Mouse (Mus musculus) embryonic facial prominence, embryonic 13.5 days (tissue): Measurements from ENCODE around the gene Lpcat1. TPM values are rescaled to one million over a fixed set of nuclear protein-coding genes. Genes with fewer than 3 reads are reported as not detected.

Experiments
- ATAC-seq: fragments of 200-750 bp; cut with Nextera tagmentation; 2 replicates; pipeline ENCODE4 v1.8.0; 2017; ENCODE audit warnings: low read depth; ENCODE audit not compliant: insufficient number of reproducible peaks, insufficient read depth, low FRiP score, low TSS enrichment
- H3K27ac ChIP-seq: fragments of 300-500 bp; sonication (generic); 2 replicates; pipeline ENCODE4 v1.5.1; 2015; ENCODE audit warnings: moderate library complexity, mild to moderate bottlenecking, inconsistent platforms
- H3K27me3 ChIP-seq: fragments of 300-500 bp; sonication (generic); 2 replicates; pipeline ENCODE4 v1.6.1; 2015; ENCODE audit warnings: mild to moderate bottlenecking, inconsistent platforms
- H3K36me3 ChIP-seq: fragments of 300-500 bp; sonication (generic); 2 replicates; pipeline ENCODE4 v1.6.1; 2015; ENCODE audit warnings: mild to moderate bottlenecking, inconsistent platforms
- H3K4me1 ChIP-seq: fragments of 300-500 bp; sonication (generic); 2 replicates; pipeline ENCODE4 v1.6.1; 2015; ENCODE audit warnings: inconsistent platforms
- H3K4me2 ChIP-seq: fragments of 300-500 bp; sonication (generic); 2 replicates; pipeline ENCODE4 v1.6.1; 2015; ENCODE audit warnings: moderate library complexity, mild to moderate bottlenecking, inconsistent platforms
- H3K4me3 ChIP-seq: fragments of 300-500 bp; sonication (generic); 2 replicates; pipeline ENCODE4 v1.5.1; 2015; ENCODE audit warnings: mild to moderate bottlenecking, inconsistent platforms
- H3K9ac ChIP-seq: fragments of 300-500 bp; sonication (generic); 2 replicates; pipeline ENCODE4 v1.6.1; 2015; ENCODE audit warnings: mild to moderate bottlenecking, inconsistent platforms
- H3K9me3 ChIP-seq: fragments of 300-500 bp; sonication (generic); 2 replicates; pipeline ENCODE4 v1.6.1; 2016; ENCODE audit warnings: inconsistent platforms
- WGBS: fragments of 180-500 bp; shearing (Covaris S2); methylation state at CpG from one replicate; pipeline ENCODE4 v1.1.7; 2015; ENCODE audit warnings: mixed read lengths; 5-methylcytosine and 5-hydroxymethylcytosine counted together
- polyA plus RNA-seq: library from polyadenylated mRNA; unstranded; fragments of >200 nt; fragmentation: Nextera tagmentation; extraction: Ambion mirVana; gene quantifications from 2 replicates; pipeline ENCODE4 v1.2.1, GENCODE M21; 2015

Lpcat1 gene
- polyA plus RNA-seq, 1 experiment from 2014 or later = 44.5 TPM

DNA sequence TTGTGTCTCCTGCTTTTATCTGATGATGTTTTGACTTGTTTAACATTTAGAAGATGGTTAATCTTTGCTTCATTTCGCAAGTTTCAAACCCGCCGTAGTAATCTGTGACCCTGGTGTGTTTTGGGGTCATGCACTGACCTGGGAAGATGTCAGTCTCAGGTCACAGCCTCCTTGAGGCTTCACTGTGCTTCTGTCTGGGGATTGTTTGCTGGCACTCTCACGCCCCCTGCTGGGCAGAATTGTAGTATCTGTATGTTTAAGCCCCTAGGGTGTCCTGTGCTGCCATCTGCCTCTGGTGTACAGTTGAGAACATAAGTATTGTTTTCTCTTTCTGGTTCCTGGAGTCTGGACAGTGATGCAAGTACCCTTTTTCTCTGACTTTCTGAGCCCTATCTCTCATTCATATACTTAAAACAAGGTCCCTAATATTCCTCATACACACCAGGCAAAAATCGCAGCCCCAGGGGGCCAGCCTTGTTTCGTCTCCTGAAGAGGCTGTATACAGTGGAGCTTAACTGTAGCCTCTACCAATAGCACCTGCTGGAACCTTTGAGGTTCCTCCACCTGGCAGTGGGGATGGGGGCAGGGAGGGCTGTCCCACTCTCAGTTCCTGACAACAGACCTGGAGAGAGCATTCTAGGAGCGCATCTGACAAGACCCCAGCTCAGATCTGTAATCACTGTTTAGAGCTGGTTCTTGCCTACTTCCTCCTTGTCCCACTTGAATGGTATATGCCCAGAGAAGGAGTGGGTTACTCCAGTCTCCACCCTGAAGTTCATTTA, 38.9 kb downstream of the Lpcat1 start:
- ATAC-seq = no peak
- H3K27me3 ChIP-seq = no peaks in the 10 kb centered on the region
- H3K27ac ChIP-seq = no peak overlapping the region
- WGBS = 55% methylated on average over 7 of the region's 7 CpGs
- no peak overlapping the region for H3K4me3 ChIP-seq
- H3K9ac ChIP-seq = no peak overlapping the region
- H3K9me3 ChIP-seq = no peaks in the 10 kb centered on the region
- no peak overlapping the region for H3K4me2 ChIP-seq
- no peaks in the 10 kb centered on the region for H3K4me1 ChIP-seq
- peaks cover 68% of the 10 kb centered on the region for H3K36me3 ChIP-seq

GRCm38 (mm10) chr13:73508817-73509550, 42.0 kb downstream of the Lpcat1 start:
- Histone ChIP-seq H3K9me3 (no peaks in the 10 kb centered on the region), H3K27me3 (no peaks in the 10 kb centered on the region), H3K4me2 (no peak overlapping the region), H3K27ac (no peak overlapping the region), H3K9ac (no peak overlapping the region), H3K4me3 (no peak overlapping the region), H3K36me3 (peaks cover 74% of the 10 kb centered on the region), H3K4me1 (no peaks in the 10 kb centered on the region)
- 82% methylated on average over 8 of the region's 8 CpGs for WGBS
- ATAC-seq = no peak

DNA sequence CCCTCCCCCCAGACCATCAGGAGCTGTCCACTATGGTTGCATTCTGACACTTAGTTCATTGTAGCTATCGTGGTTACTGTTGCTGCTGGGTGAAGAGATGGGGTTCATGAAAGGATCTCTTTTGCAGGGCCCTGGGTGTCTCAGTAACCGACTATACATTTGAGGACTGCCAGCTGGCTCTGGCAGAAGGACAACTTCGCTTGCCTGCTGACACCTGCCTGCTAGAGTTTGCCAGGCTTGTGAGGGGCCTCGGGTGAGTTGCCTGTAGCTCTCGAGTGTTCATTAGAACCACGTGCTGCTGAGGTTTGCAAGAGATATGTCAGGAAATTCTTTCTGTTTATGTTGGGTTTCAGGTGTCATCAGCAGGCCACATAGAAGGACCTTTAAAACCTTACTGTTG, 42.9 kb downstream of the Lpcat1 start:
- 65% methylated on average over 6 of the region's 6 CpGs for WGBS

DNA sequence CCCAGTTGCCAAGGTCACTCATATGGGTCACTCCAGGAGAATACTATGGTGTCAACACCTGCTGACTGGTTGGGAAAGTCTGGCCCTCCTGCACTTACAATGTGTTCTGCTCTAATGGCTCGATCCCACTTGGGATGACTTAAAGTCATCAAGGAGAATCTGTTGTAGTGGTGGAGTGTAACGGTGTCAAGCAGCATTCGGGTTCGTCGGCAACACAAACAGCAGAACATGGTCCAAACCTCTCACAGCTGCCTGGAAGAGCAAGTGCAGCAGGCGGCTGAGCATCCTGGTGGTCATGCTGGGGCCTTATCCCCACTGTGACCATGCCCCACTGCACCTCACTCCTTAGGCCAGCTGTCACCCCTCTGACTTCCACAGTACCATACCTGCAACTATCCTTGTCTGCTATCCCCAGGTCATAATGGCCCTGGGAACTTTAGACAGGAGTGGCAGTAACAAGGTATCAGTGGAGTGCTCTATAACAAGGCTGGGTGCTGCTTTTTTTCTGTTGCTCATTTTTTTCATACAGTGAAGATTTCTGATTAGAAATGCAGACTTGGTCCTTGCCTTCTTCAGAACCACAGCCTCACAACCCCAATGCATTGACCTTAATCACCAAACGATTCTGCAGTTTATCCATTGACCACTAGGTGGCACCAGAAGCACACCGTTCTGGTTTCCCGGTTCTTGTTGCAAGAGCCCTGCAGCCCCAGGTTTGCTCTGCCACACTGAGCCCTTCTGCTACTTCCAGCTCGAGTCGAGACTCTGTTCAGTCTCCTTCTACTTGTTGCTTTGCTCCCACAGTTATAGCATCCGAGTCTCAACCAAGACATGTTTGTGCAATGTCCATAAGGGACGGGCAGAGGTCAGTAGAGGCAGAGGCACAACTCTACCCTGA, 46.0 kb downstream of the Lpcat1 start:
- no peaks in the 10 kb centered on the region for H3K9me3 ChIP-seq
- no peak for ATAC-seq
- WGBS = 58% methylated on average over 13 of the region's 13 CpGs
- H3K36me3 ChIP-seq = peaks cover 85% of the 10 kb centered on the region
- no peak overlapping the region for H3K4me3 ChIP-seq
- no peak overlapping the region for H3K4me2 ChIP-seq
- H3K4me1 ChIP-seq = no peaks in the 10 kb centered on the region
- no peak overlapping the region for H3K27ac ChIP-seq
- no peaks in the 10 kb centered on the region for H3K27me3 ChIP-seq
- no peak overlapping the region for H3K9ac ChIP-seq

More for the DNA sequence above, 42.9 kb downstream of the Lpcat1 start:
- no peaks in the 10 kb centered on the region for H3K9me3 ChIP-seq
- no peak overlapping the region for H3K27ac ChIP-seq
- H3K4me1 ChIP-seq = no peaks in the 10 kb centered on the region
- H3K27me3 ChIP-seq = no peaks in the 10 kb centered on the region
- no peak overlapping the region for H3K4me3 ChIP-seq
- H3K9ac ChIP-seq = no peak overlapping the region
- ATAC-seq = no peak
- no peak overlapping the region for H3K4me2 ChIP-seq
- H3K36me3 ChIP-seq = peaks cover 80% of the 10 kb centered on the region

DNA sequence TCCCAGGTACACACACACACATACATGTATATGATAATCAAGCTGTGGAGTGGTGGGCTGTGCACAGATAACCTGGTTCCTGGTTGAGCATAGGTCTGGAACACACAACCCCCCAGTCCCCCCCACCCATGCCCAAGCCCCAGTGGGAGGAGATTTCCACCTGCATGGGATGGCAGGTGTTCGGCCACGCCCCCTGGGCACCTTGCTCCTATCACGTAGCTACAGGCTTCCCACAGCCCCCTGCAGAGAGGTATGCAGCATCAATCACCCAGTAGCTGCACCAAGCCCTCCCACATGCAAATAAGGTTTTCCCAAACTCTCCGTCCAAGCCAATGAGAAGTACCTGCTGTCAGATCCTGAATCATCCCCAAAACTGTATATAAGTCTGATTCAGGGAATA, 49.9 kb downstream of the Lpcat1 start:
- 72% methylated on average over 4 of the region's 4 CpGs for WGBS
- Histone ChIP-seq H3K4me1 (no peaks in the 10 kb centered on the region), H3K9me3 (no peaks in the 10 kb centered on the region), H3K27me3 (no peaks in the 10 kb centered on the region), H3K9ac (no peak overlapping the region), H3K36me3 (peaks cover 52% of the 10 kb centered on the region), H3K27ac (no peak overlapping the region), H3K4me2 (no peak overlapping the region), H3K4me3 (no peak overlapping the region)
- no peak for ATAC-seq

- ATAC-seq = no peak
- Histone ChIP-seq H3K27ac (no peak overlapping the region), H3K36me3 (no peaks in the 10 kb centered on the region), H3K27me3 (peaks cover 50% of the 10 kb centered on the region), H3K9ac (no peak overlapping the region), H3K9me3 (no peaks in the 10 kb centered on the region), H3K4me1 (peaks cover 11% of the 10 kb centered on the region), H3K4me2 (no peak overlapping the region), H3K4me3 (no peak overlapping the region)
- WGBS = 80% methylated on average over 3 of the region's 3 CpGs
Observed at GRCm38 (mm10) chr13:73533716-73534115, 66.7 kb downstream of the Lpcat1 start.

DNA sequence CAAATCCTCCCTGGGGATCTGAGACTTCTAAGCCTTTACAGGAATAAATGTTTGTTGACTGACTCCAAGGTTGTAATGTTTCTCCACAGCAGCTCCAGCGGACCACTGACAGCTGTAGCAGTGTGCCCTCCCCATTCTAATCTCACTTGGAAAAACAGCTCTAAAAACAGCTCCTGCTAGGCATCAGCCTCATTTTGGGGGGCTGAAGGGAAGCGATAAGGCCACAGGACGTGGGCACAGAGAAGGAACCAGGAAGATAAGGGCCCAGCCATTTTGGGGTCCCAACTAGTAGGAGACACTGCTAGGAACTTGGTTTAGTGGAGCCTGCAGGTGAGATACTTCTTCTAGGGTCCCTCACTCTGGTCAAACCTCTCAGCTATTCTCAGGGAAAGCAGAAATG, 68.3 kb downstream of the Lpcat1 start:
- H3K4me2 ChIP-seq = no peak overlapping the region
- H3K4me3 ChIP-seq = no peak overlapping the region
- peaks cover 11% of the 10 kb centered on the region for H3K4me1 ChIP-seq
- WGBS = 65% methylated on average over 3 of the region's 3 CpGs
- no peak overlapping the region for H3K27ac ChIP-seq
- no peak overlapping the region for H3K9ac ChIP-seq
- H3K27me3 ChIP-seq = peaks cover 55% of the 10 kb centered on the region
- H3K9me3 ChIP-seq = no peaks in the 10 kb centered on the region
- no peaks in the 10 kb centered on the region for H3K36me3 ChIP-seq
- no peak for ATAC-seq

DNA sequence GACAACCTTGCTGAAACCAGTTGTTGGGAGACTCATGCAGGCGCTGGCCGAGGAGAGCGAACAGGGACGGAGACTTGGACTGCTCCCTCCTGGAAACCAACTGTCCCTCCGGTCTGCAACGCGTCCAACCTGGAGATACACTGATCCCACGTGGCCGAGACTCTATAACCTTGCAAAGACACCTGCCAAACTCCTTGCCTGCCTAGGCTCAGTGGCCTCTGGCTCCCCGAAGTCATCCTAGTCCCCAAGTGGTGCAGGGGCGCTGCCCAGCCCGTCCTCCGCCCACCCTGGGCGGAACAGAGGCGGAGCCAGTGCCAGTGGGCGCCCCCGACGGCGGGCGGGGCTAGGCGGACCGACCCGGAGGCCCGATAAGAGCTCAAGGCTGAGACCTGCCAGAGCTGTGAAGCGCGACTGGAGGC, 69.4 kb downstream of the Lpcat1 start, which contains the start of gene Slc6a3:
TSS of gene Slc6a3 (plus strand) at position 345 of the 419 bp plus-strand sequence.
- peak; percentile 71 for ATAC-seq
- Histone ChIP-seq H3K4me3 (peak within 1 kb of the TSS; percentile 43), H3K4me2 (peak within 1 kb of the TSS; percentile 73), H3K27ac (no peak within 1 kb of the TSS), H3K9ac (peak within 1 kb of the TSS; percentile 53), H3K9me3 (no peaks in the 10 kb centered on the region), H3K36me3 (no peaks in the 10 kb centered on the region), H3K4me1 (peaks cover 11% of the 10 kb centered on the region), H3K27me3 (peaks cover 55% of the 10 kb centered on the region)
- WGBS = under 1% methylated on average over 26 of the region's 26 CpGs

GRCm38 (mm10) chr13:73536824-73537223, 69.8 kb downstream of the Lpcat1 start:
- H3K27me3 ChIP-seq = peaks cover 55% of the 10 kb centered on the region

GRCm38 (mm10) chr13:73564201-73564600, 97.2 kb downstream of the Lpcat1 start:
- no peaks in the 10 kb centered on the region for H3K4me1 ChIP-seq
- 88% methylated on average over 5 of the region's 5 CpGs for WGBS
- H3K27ac ChIP-seq = no peak overlapping the region
- no peaks in the 10 kb centered on the region for H3K9me3 ChIP-seq
- no peak overlapping the region for H3K4me2 ChIP-seq
- no peaks in the 10 kb centered on the region for H3K36me3 ChIP-seq
- no peaks in the 10 kb centered on the region for H3K27me3 ChIP-seq
- H3K4me3 ChIP-seq = no peak overlapping the region
- no peak for ATAC-seq
- no peak overlapping the region for H3K9ac ChIP-seq

More at GRCm38 (mm10) chr13:73536824-73537223, 69.8 kb downstream of the Lpcat1 start:
- Histone ChIP-seq H3K9ac (peak overlapping the region; percentile 53), H3K9me3 (no peaks in the 10 kb centered on the region), H3K4me1 (peaks cover 11% of the 10 kb centered on the region), H3K27ac (no peak overlapping the region), H3K36me3 (no peaks in the 10 kb centered on the region), H3K4me2 (peak overlapping the region; percentile 73), H3K4me3 (peak overlapping the region; percentile 43)
- no peak for ATAC-seq
- 17% methylated on average over 13 of the region's 13 CpGs for whole genome bisulfite sequencing
